Mouse (Mus musculus): ENCODE data around the gene Ptprb. TPM values are rescaled to one million over a fixed set of nuclear protein-coding genes. Genes with fewer than 3 reads are reported as not detected.

The Ptprb gene
- polyA plus RNA-seq, 1 experiment = 9.5 TPM

- no peak for DNase-seq (ENCODE audit: low spot score)
Measured at GRCm38 (mm10) chr10:116374111-116374510, 98.8 kb downstream of the Ptprb start.

- no peak for DNase-seq (ENCODE audit: low spot score)
Measured at GRCm38 (mm10) chr10:116376853-116377252, 101.5 kb downstream of the Ptprb start.

- no peak for DNase-seq (ENCODE audit: low spot score)
Measured at GRCm38 (mm10) chr10:116382826-116383685, 107.7 kb downstream of the Ptprb start.

GRCm38 (mm10) chr10:116384401-116384800 lies 109.1 kb downstream of the Ptprb start:
- DNase-seq (ENCODE audit: low spot score) = no peak

- DNase-seq (ENCODE audit: low spot score) = no peak
Measured at GRCm38 (mm10) chr10:116386391-116386885, 111.1 kb downstream of the Ptprb start.

GRCm38 (mm10) chr10:116388840-116389239 lies 113.5 kb downstream of the Ptprb start:
- no peak for DNase-seq (ENCODE audit: low spot score)

GRCm38 (mm10) chr10:116393790-116394475 lies 118.6 kb downstream of the Ptprb start:
- no peak for DNase-seq (ENCODE audit: low spot score)

- DNase-seq (ENCODE audit: low spot score) = no peak
Measured at GRCm38 (mm10) chr10:116394585-116394984, 119.3 kb downstream of the Ptprb start.

GRCm38 (mm10) chr10:116396279-116396678 lies 121.0 kb downstream of the Ptprb start:
- no peak for DNase-seq (ENCODE audit: low spot score)

- no peak for DNase-seq (ENCODE audit: low spot score)
Measured at GRCm38 (mm10) chr10:116396966-116397365, 121.6 kb downstream of the Ptprb start.

- no peak for DNase-seq (ENCODE audit: low spot score)
Measured at GRCm38 (mm10) chr10:116397573-116397972, 122.2 kb downstream of the Ptprb start.

- DNase-seq (ENCODE audit: low spot score) = no peak
Measured at GRCm38 (mm10) chr10:116397973-116398372, 122.7 kb downstream of the Ptprb start.

GRCm38 (mm10) chr10:116402742-116403425 lies 127.6 kb downstream of the Ptprb start:
- no peak for DNase-seq (ENCODE audit: low spot score)

GRCm38 (mm10) chr10:116403679-116404078 lies 128.4 kb downstream of the Ptprb start:
- DNase-seq (ENCODE audit: low spot score) = no peak

GRCm38 (mm10) chr10:116405011-116405410 lies 129.7 kb downstream of the Ptprb start:
- no peak for DNase-seq (ENCODE audit: low spot score)

- DNase-seq (ENCODE audit: low spot score) = no peak
Measured at GRCm38 (mm10) chr10:116407684-116408359, 132.5 kb downstream of the Ptprb start.

GRCm38 (mm10) chr10:116410826-116411225 lies 135.5 kb downstream of the Ptprb start:
- no peak for DNase-seq (ENCODE audit: low spot score)

GRCm38 (mm10) chr10:116416142-116416541 lies 140.8 kb downstream of the Ptprb start:
- DNase-seq (ENCODE audit: low spot score) = no peak

GRCm38 (mm10) chr10:116416726-116417125 lies 141.4 kb downstream of the Ptprb start:
- no peak for DNase-seq (ENCODE audit: low spot score)

GRCm38 (mm10) chr10:116418121-116418726 lies 142.9 kb downstream of the Ptprb start:
- DNase-seq (ENCODE audit: low spot score) = no peak

- no peak for DNase-seq (ENCODE audit: low spot score)
Measured at GRCm38 (mm10) chr10:116420976-116421375, 145.7 kb downstream of the Ptprb start.

Measured in urinary bladder, adult 2 months (tissue).